Mouse (Mus musculus) fat pad, adult 2 months (tissue): ENCODE results near the gene Fam90a1b.
"Not testable (repeated sequence)": the region's sequence is repeated elsewhere in the genome, so short reads cannot be mapped to it uniquely, and the experiment has no call there.

Experiments used
- DNase-seq: peaks from one replicate; pipeline ENCODE4 v3.0.0-alpha.2; 2011; ENCODE audit warnings: low read depth, low spot score; ENCODE audit errors: extremely low read depth

Gene Fam90a1b

DNA sequence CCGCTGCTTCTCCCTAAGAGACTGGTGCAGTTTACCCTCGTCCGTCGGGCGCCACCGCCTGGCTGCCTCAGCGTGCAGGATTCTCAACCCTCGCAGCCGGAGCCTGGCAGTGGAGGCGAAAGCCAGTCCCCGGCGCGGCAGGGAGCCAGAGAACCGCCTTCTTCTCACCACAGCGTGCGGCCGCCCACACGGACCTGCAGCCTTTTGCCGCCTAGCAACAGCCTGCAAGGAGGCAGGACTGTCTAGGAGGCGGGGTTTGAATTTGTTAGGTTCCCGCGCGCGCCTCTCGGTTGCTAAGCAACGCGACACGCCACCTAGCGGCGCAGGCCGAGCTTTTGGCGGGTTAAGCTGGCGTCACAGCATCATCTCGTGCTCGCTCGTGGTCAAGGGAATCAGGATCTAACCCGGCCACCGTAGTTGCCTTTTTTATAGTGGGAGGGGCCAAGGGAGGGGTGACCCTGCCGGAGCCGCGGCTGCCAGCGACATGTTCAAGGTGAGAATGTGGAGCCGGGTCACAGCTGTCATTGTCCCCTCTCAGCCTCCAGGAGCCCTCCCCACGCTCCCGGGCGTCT lies at the start of gene Fam90a1b, which contains the start of gene Apoo:
TSS of gene Fam90a1b (minus strand) at position 108 of the 572 bp plus-strand sequence.
TSS of gene Apoo (plus strand) at position 448 of the 572 bp plus-strand sequence.
- peak; percentile 62 for DNase-seq

DNA sequence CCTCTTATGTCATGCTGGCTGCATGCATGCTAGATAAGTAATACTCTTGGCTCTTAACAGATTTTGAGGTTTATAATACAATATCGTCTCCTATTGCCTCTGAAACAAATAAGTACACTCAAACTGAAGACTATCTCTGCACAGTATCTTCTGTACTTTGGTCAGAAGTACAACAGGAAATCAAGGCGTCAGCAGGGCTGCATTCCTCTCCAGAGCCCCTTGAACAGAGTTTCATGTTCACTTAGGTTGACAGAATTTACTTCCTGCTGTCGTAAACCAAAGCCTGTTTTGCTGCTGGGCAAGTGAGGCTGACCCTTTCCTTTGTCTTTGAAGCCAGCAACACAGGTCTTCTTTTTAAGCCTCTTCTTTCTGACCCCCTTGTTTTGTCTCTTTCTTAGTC lies 42.4 kb upstream of the Fam90a1b start:
- DNase-seq, result no peak

DNA sequence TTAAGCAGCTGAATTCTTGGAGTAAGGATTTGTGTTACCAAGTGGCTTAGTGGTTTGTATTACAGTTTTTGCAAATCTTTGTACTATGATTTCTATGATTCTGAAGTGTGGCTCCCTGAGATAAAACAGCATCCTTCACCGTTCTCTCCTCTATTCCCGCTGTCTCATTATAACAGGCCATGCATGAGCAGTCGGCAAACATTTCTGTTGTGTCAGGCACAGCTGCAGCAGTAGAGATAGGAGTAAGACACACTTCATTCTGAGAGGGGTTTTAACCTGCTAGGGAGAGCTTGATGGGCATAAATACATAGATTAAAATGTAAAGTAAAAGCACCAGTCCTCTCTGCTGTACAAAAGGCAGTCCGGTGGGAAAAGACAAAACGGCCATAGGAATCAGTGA lies 12.2 kb upstream of the Fam90a1b start:
- DNase-seq, result no peak

DNA sequence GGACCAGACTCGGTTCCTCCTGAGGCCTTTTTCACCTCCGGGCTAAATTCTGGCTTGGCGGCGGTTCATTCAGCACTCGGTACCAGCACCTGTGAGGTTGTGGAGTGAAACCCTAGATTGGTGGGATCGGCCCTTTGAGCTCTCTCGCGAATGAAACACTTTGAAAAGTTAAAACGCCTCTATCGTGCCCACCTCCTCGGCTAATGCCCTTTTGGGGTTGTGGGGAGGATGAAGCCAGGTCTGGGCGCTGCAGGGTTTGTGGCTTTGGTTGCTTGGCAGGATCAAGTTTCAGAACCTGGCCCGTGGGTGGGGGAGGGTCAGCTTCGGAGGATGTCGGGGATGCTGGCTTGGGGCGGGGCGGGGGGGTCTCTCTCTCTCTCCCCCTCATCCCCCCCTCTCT lies 671 bp upstream of the Fam90a1b start:
- DNase-seq, result no peak

DNA sequence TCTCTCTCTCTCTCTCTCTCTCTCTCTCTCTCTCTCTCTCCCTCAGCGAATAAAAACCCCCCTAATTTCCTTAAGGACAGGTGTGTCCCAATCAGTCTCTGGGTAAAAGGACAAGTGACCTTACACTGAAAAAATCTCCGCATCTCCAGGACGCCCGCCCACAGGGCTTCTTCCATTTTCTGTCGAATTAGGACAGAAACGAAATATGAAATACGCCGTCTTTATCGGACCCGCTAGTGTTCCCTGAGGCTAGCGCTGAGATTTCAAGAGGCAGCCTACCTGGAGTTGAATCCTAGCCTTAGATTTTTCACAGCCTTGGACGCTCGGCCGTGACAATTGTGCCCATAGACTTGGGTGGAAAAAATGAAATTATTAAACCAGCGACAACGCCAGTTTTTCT lies 548 bp downstream of the Fam90a1b start:
- DNase-seq, result no peak

DNA sequence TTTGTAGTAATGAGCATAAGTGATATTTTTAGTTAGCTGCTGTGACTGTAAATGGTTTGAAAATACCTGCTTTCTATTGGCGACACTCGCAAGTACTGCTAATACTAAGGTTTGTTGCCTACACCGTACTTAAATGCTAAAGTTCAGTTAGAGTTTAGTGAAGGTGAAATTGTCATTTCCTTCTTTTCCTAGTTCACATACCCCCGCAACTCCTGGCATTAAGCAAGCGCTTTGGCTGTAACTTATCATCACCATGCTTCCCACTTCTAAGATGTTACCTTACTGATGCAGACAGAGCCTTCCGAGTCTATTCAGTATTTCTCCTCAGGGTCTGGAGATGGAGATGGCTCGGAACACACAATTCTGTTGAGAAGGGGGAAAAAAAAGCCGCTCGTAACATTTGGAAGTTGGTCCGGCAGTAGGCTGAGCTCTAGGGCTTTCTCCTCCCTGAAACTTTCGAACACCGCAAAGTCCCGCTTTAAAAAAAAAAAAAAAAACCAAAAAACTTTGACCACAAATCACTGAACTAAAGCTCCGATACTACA lies 1.1 kb downstream of the Fam90a1b start:
- DNase-seq, result no peak

DNA sequence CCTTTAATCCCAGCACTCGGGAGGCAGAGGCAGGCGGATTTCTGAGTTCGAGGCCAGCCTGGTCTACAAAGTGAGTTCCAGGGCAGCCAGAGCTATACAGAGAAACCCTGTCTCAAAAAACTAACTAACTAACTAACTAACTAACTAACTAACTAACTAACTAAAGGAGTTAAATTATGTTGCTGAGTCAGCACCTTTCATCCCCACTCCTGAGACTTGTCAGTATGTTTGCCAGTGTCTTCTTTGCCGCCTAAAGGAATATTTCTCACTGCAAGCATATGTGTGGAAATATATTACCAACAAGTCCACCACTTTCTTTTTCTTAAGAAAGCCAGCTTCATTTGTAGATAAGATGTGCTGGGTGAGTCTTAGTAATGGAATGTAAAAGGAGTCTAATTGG lies 22.9 kb downstream of the Fam90a1b start:
- DNase-seq, result not testable (repeated sequence)

DNA sequence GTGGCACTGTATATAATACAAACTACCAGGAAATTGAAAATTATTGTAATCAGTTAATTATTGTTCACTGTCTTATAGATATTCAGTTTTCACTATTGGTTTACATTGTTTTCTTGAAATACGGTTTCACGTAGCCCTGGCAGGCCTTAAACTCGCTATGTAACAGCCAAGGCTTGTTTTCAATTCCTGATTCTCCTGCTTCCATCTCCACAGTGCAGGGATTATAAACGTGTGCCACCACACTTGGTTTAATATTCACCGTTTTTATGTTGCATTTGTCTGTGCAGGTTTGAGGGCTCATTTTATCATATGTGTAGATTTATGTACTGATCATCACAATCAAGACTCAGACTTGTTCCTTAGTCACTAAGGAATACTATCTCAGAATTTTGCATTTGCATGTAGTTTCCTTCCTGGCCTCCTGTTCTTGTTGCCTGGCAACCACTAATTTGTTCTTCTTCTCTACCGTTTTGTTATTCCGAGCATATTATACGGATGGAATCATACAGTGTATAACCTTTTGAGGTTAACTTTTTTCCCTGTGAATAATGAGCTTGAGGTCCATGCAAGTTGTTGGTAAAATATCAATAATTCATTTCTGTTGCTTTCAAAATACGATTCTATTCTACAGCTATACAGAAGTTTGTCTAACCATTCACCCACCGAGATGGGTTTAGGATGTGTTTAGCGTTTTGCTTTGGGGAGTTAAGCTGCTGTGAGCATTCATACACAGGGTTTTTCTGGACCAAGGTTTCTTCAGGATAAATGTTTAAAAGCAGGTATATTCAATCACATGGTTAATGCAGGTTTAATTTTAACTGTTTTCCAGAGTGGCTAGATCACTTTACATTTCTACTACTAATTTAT lies 45.3 kb downstream of the Fam90a1b start:
- DNase-seq, result no peak
